Mouse (Mus musculus): ENCODE data around the gene Osm. TPM values are rescaled to one million over a fixed set of nuclear protein-coding genes. Genes with fewer than 3 reads are reported as not detected.
A peak's percentile ranks its signal among the peaks of the same experiment; 100 is the strongest.

Osm gene
- polyA plus RNA-seq (2014; fragmentation: Nextera tagmentation; extraction: Ambion mirVana): 0.32 and 0.33 TPM in 2 replicates

DNA sequence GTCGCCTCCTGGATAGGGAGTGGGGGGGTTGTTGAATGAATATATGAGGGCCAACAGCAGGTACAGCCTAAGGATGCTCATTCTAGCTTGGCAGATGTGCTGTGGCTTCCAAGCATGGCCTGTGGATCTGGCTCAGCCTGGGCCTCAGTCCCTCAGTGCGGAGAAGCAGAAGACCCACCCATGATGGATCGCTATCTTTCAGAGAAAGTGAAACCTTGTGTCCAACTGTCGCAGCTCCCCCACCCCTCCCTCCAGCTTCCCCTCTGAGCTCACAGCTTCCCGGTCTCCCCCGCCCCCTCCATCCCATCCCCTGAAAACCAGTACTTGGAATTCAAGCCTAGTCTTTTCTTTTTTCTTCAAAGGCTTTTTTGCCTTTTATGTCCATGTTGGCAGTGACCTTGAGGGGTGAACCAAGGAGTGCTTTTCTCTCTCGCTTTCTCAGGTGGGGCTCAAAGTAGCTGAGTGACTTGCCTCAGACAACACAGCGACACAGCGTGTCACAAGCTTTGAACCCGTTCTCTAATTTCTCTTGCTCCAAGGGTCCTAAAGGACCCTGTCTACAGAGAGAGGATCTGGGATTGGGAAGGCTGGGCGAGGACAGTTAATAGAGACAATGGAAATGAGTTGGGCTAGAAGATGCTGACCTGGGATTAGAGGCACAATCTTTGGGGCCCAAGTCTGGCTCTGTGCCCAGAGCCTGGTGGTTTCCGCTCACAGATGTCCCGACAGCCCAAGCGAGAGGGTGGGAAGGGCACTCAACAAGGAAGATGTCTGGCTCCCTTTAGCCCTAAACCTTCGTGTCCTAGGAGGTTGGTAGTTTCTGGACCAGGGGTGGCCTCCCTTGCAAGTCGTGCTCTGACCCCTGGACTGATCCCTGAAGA lies at the start of gene Osm:
Gene Osm (plus strand): TSS at position 756 of the 881 bp plus-strand sequence.
- Histone ChIP-seq H3K9ac (ENCODE audit: low read depth, low read length) (no peak within 1 kb of the TSS; the same call in 1 of the 2 replicates), H3K4me2 (peak within 1 kb of the TSS; percentile 41), H3K27me3 (replicated peaks; ENCODE audit: control insufficient read depth, insufficient read depth, low read length) (no peaks in the 10 kb centered on the region), H3K36me3 (ENCODE audit: control insufficient read depth, insufficient read depth, low read length) (no peaks in the 10 kb centered on the region), H3K9me3 (ENCODE audit: control insufficient read depth, low read length) (no peaks in the 10 kb centered on the region), H3K4me1 (replicated peaks; ENCODE audit: control insufficient read depth, insufficient read depth, low read length) (peaks cover 19% of the 10 kb centered on the region; the same call in 1 of the 2 replicates), H3K4me3 (ENCODE audit: low read depth, low read length) (no peak within 1 kb of the TSS), H3K27ac (ENCODE audit: low read depth, low read length) (0 out of 2 replicates have a peak within 1 kb of the TSS, but pooled peaks have one; percentile 1)
- DNase-seq (ENCODE audit: low spot score) (no peak), ATAC-seq (replicated peaks; ENCODE audit: low FRiP score) (peak; percentile 62)
- 63% methylated on average over 16 of the region's 16 CpGs for WGBS

- Histone ChIP-seq H3K4me3 (ENCODE audit: low read depth, low read length) (peak within 1 kb of the TSS; percentile 91), H3K4me1 (replicated peaks; ENCODE audit: control insufficient read depth, insufficient read depth, low read length) (peaks cover 12% of the 10 kb centered on the region), H3K36me3 (ENCODE audit: control insufficient read depth, insufficient read depth, low read length) (peaks cover 5% of the 10 kb centered on the region; the same call in 1 of the 2 replicates), H3K4me2 (peak within 1 kb of the TSS; percentile 96), H3K27ac (ENCODE audit: low read depth, low read length) (peak within 1 kb of the TSS; percentile 25; the same call in 1 of the 2 replicates), H3K9me3 (ENCODE audit: control insufficient read depth, low read length) (no peaks in the 10 kb centered on the region), H3K9ac (ENCODE audit: low read depth, low read length) (peak within 1 kb of the TSS; percentile 91), H3K27me3 (replicated peaks; ENCODE audit: control insufficient read depth, insufficient read depth, low read length) (no peaks in the 10 kb centered on the region)
- WGBS: under 1% methylated on average over 71 of the region's 71 CpGs
- DNase-seq (ENCODE audit: low spot score): peak; percentile 96
- ATAC-seq (replicated peaks; ENCODE audit: low FRiP score): peak; percentile 100
Observed at GRCm38 (mm10) chr11:4186486-4187317, 49.5 kb upstream of the Osm start, which contains the start of gene Tbc1d10a. Gene Tbc1d10a (plus strand): TSS chr11:4186789.

DNA sequence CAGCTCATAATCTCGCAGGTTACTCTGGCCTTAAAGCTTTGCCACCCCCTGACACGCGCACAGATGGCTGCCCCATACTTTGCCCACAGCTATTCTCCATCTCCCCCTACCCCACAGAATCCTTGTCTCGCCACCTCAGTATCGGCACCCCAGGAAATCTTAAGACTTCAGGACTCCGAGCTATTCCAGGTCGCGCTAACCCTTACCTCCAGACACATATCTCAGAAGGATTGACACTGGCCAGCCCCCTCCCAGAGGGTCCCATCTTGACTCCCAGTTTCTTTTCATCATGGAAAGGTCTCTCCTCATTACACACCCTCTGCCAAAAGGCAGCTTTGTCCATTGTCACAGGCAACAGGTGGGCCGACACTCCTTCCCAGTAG lies 48.9 kb upstream of the Osm start:
- ATAC-seq (replicated peaks; ENCODE audit: low FRiP score): no peak
- Histone ChIP-seq H3K27ac (ENCODE audit: low read depth, low read length) (no peak overlapping the region), H3K9ac (ENCODE audit: low read depth, low read length) (peak overlapping the region; percentile 91), H3K36me3 (ENCODE audit: control insufficient read depth, insufficient read depth, low read length) (no peaks in the 10 kb centered on the region), H3K27me3 (replicated peaks; ENCODE audit: control insufficient read depth, insufficient read depth, low read length) (no peaks in the 10 kb centered on the region), H3K4me1 (replicated peaks; ENCODE audit: control insufficient read depth, insufficient read depth, low read length) (peaks cover 12% of the 10 kb centered on the region), H3K4me2 (peak overlapping the region; percentile 96), H3K4me3 (ENCODE audit: low read depth, low read length) (peak overlapping the region; percentile 91), H3K9me3 (ENCODE audit: control insufficient read depth, low read length) (no peaks in the 10 kb centered on the region)
- whole genome bisulfite sequencing: 19% methylated on average over 9 of the region's 9 CpGs
- no peak for DNase-seq (ENCODE audit: low spot score)

DNA sequence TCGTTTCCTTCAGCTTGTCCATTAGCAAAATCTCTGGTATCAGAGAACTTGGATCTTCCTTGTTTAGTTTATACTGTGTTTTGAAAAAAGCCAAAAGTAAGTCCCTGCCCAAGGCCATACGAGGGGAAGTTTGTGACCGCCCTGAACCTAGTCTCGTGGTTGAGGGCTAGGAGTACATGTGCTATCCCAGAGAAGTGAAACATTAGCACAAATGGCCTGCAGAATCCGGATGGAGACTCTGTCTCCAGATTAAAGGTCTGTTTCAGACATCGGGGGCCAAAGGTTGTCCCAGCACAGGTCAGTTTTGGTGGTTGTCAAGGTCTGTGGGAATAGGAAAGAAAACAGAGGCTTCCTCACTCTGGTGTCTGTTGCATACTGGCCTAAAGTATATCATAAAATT lies 47.0 kb upstream of the Osm start:
- H3K36me3 ChIP-seq (ENCODE audit: control insufficient read depth, insufficient read depth, low read length): no peaks in the 10 kb centered on the region
- H3K4me1 ChIP-seq (replicated peaks; ENCODE audit: control insufficient read depth, insufficient read depth, low read length): peaks cover 12% of the 10 kb centered on the region
- H3K9me3 ChIP-seq (ENCODE audit: control insufficient read depth, low read length): no peaks in the 10 kb centered on the region
- H3K9ac ChIP-seq (ENCODE audit: low read depth, low read length): no peak overlapping the region
- no peak overlapping the region for H3K27ac ChIP-seq (ENCODE audit: low read depth, low read length)
- H3K4me3 ChIP-seq (ENCODE audit: low read depth, low read length): no peak overlapping the region
- ATAC-seq (replicated peaks; ENCODE audit: low FRiP score) (no peak), DNase-seq (ENCODE audit: low spot score) (no peak)
- no peaks in the 10 kb centered on the region for H3K27me3 ChIP-seq (replicated peaks; ENCODE audit: control insufficient read depth, insufficient read depth, low read length)
- no peak overlapping the region for H3K4me2 ChIP-seq
- 74% methylated on average over 6 of the region's 6 CpGs for WGBS

- WGBS: 82% methylated on average over 3 of the region's 3 CpGs
- no peak overlapping the region for H3K4me3 ChIP-seq (ENCODE audit: low read depth, low read length)
- DNase-seq (ENCODE audit: low spot score) (no peak), ATAC-seq (replicated peaks; ENCODE audit: low FRiP score) (no peak)
- no peak overlapping the region for H3K4me2 ChIP-seq
- no peaks in the 10 kb centered on the region for H3K36me3 ChIP-seq (ENCODE audit: control insufficient read depth, insufficient read depth, low read length)
- H3K27ac ChIP-seq (ENCODE audit: low read depth, low read length): no peak overlapping the region
- no peak overlapping the region for H3K9ac ChIP-seq (ENCODE audit: low read depth, low read length)
- H3K4me1 ChIP-seq (replicated peaks; ENCODE audit: control insufficient read depth, insufficient read depth, low read length): peaks cover 12% of the 10 kb centered on the region
- H3K9me3 ChIP-seq (ENCODE audit: control insufficient read depth, low read length): no peaks in the 10 kb centered on the region
- H3K27me3 ChIP-seq (replicated peaks; ENCODE audit: control insufficient read depth, insufficient read depth, low read length): no peaks in the 10 kb centered on the region
Observed at GRCm38 (mm10) chr11:4190677-4191076, 45.5 kb upstream of the Osm start.

GRCm38 (mm10) chr11:4192757-4193156 lies 43.5 kb upstream of the Osm start:
- no peak for ATAC-seq (replicated peaks; ENCODE audit: low FRiP score)
- H3K9ac ChIP-seq (ENCODE audit: low read depth, low read length): no peak overlapping the region
- no peaks in the 10 kb centered on the region for H3K36me3 ChIP-seq (ENCODE audit: control insufficient read depth, insufficient read depth, low read length)
- H3K4me2 ChIP-seq: no peak overlapping the region
- no peak for DNase-seq (ENCODE audit: low spot score)
- 81% methylated on average over 3 of the region's 3 CpGs for whole genome bisulfite sequencing
- H3K4me1 ChIP-seq (replicated peaks; ENCODE audit: control insufficient read depth, insufficient read depth, low read length): peaks cover 5% of the 10 kb centered on the region; the same call in 1 of the 2 replicates
- no peak overlapping the region for H3K4me3 ChIP-seq (ENCODE audit: low read depth, low read length)
- H3K9me3 ChIP-seq (ENCODE audit: control insufficient read depth, low read length): no peaks in the 10 kb centered on the region
- H3K27me3 ChIP-seq (replicated peaks; ENCODE audit: control insufficient read depth, insufficient read depth, low read length): no peaks in the 10 kb centered on the region
- H3K27ac ChIP-seq (ENCODE audit: low read depth, low read length): no peak overlapping the region

- H3K9ac ChIP-seq (ENCODE audit: low read depth, low read length): no peak overlapping the region
- no peak overlapping the region for H3K27ac ChIP-seq (ENCODE audit: low read depth, low read length)
- no peak for ATAC-seq (replicated peaks; ENCODE audit: low FRiP score)
- H3K27me3 ChIP-seq (replicated peaks; ENCODE audit: control insufficient read depth, insufficient read depth, low read length): no peaks in the 10 kb centered on the region
- H3K4me1 ChIP-seq (replicated peaks; ENCODE audit: control insufficient read depth, insufficient read depth, low read length): 0 out of 2 replicates have a peak, but pooled peaks cover 2% of the 10 kb centered on the region
- no peak overlapping the region for H3K4me2 ChIP-seq
- no peaks in the 10 kb centered on the region for H3K36me3 ChIP-seq (ENCODE audit: control insufficient read depth, insufficient read depth, low read length)
- H3K4me3 ChIP-seq (ENCODE audit: low read depth, low read length): no peak overlapping the region
- no peaks in the 10 kb centered on the region for H3K9me3 ChIP-seq (ENCODE audit: control insufficient read depth, low read length)
- no peak for DNase-seq (ENCODE audit: low spot score)
Observed at GRCm38 (mm10) chr11:4193420-4193819, 42.8 kb upstream of the Osm start.

- no peak overlapping the region for H3K4me3 ChIP-seq (ENCODE audit: low read depth, low read length)
- no peak overlapping the region for H3K4me2 ChIP-seq
- DNase-seq (ENCODE audit: low spot score): no peak
- 69% methylated on average over 3 of the region's 3 CpGs for WGBS
- no peaks in the 10 kb centered on the region for H3K36me3 ChIP-seq (ENCODE audit: control insufficient read depth, insufficient read depth, low read length)
- 0 out of 2 replicates have a peak, but pooled peaks cover 2% of the 10 kb centered on the region for H3K4me1 ChIP-seq (replicated peaks; ENCODE audit: control insufficient read depth, insufficient read depth, low read length)
- H3K9me3 ChIP-seq (ENCODE audit: control insufficient read depth, low read length): no peaks in the 10 kb centered on the region
- no peak for ATAC-seq (replicated peaks; ENCODE audit: low FRiP score)
- H3K9ac ChIP-seq (ENCODE audit: low read depth, low read length): no peak overlapping the region
- H3K27me3 ChIP-seq (replicated peaks; ENCODE audit: control insufficient read depth, insufficient read depth, low read length): no peaks in the 10 kb centered on the region
- H3K27ac ChIP-seq (ENCODE audit: low read depth, low read length): no peak overlapping the region
Observed at GRCm38 (mm10) chr11:4195597-4196031, 40.6 kb upstream of the Osm start.
